Mouse (Mus musculus): ENCODE data around the gene Cfl1. TPM values are rescaled to one million over a fixed set of nuclear protein-coding genes. Genes with fewer than 3 reads are reported as not detected.

Cfl1 gene
- polyA plus RNA-seq, 1 experiment, result 568 TPM

- peak overlapping the region; percentile 97 for H3K4me3 ChIP-seq (replicated peaks; ENCODE audit: extremely low read depth, low read depth, low read length)
- TF ChIP-seq POLR2A (IDR thresholded peaks at IDR 0.05; ENCODE audit: borderline replicate concordance, extremely low read depth, low read depth, low read length) (no peak), CTCF (IDR thresholded peaks at IDR 0.05; ENCODE audit: insufficient read depth, low read length) (no peak)
- peaks cover 3% of the 10 kb centered on the region; the same call in 1 of the 2 replicates for H3K4me1 ChIP-seq (ENCODE audit: control insufficient read depth, insufficient read depth, low read length)
- peak; percentile 6 for DNase-seq
- WGBS, result 52% methylated on average over 8 of the region's 8 CpGs
Observed at GRCm38 (mm10) chr19:5455568-5455967, 34.7 kb upstream of the Cfl1 start.

- peaks cover 3% of the 10 kb centered on the region; the same call in 1 of the 2 replicates for H3K4me1 ChIP-seq (ENCODE audit: control insufficient read depth, insufficient read depth, low read length)
- peak; percentile 49 for DNase-seq
- TF ChIP-seq POLR2A (IDR thresholded peaks at IDR 0.05; ENCODE audit: borderline replicate concordance, extremely low read depth, low read depth, low read length), result peak; percentile 67; the same call in 1 of the 2 replicates
- no peak for TF ChIP-seq CTCF (IDR thresholded peaks at IDR 0.05; ENCODE audit: insufficient read depth, low read length)
- WGBS, result 4% methylated on average over 26 of the region's 26 CpGs
- peak overlapping the region; percentile 97 for H3K4me3 ChIP-seq (replicated peaks; ENCODE audit: extremely low read depth, low read depth, low read length)
Observed at GRCm38 (mm10) chr19:5456241-5456921, 33.9 kb upstream of the Cfl1 start.

- peak; percentile 94 for DNase-seq
- Histone ChIP-seq H3K4me1 (ENCODE audit: control insufficient read depth, insufficient read depth, low read length) (peaks cover 3% of the 10 kb centered on the region; the same call in 1 of the 2 replicates), H3K4me3 (replicated peaks; ENCODE audit: extremely low read depth, low read depth, low read length) (peak overlapping the region; percentile 97)
- under 1% methylated on average over 69 of the region's 70 CpGs for WGBS
- TF ChIP-seq CTCF (IDR thresholded peaks at IDR 0.05; ENCODE audit: insufficient read depth, low read length), result no peak
- peak; percentile 94; the same call in 1 of the 2 replicates for TF ChIP-seq POLR2A (IDR thresholded peaks at IDR 0.05; ENCODE audit: borderline replicate concordance, extremely low read depth, low read depth, low read length)
Observed at GRCm38 (mm10) chr19:5456922-5457745, 33.1 kb upstream of the Cfl1 start.

- TF ChIP-seq CTCF (IDR thresholded peaks at IDR 0.05; ENCODE audit: insufficient read depth, low read length) (no peak), POLR2A (IDR thresholded peaks at IDR 0.05; ENCODE audit: borderline replicate concordance, extremely low read depth, low read depth, low read length) (no peak)
- DNase-seq, result no peak
- Histone ChIP-seq H3K4me1 (ENCODE audit: control insufficient read depth, insufficient read depth, low read length) (peaks cover 3% of the 10 kb centered on the region; the same call in 1 of the 2 replicates), H3K4me3 (replicated peaks; ENCODE audit: extremely low read depth, low read depth, low read length) (peak within 1 kb of the TSS; percentile 97)
- 9% methylated on average over 14 of the region's 14 CpGs for WGBS
Observed at GRCm38 (mm10) chr19:5457746-5458442, 32.4 kb upstream of the Cfl1 start, which contains the start of gene Ccdc85b. TSS of gene Ccdc85b (minus strand) at chr19:5457894.

GRCm38 (mm10) chr19:5459019-5459418 is 31.2 kb upstream of the Cfl1 start:
- 64% methylated on average over 7 of the region's 7 CpGs for WGBS
- no peak for TF ChIP-seq POLR2A (IDR thresholded peaks at IDR 0.05; ENCODE audit: borderline replicate concordance, extremely low read depth, low read depth, low read length)
- TF ChIP-seq CTCF (IDR thresholded peaks at IDR 0.05; ENCODE audit: insufficient read depth, low read length), result no peak
- no peak overlapping the region for H3K4me3 ChIP-seq (replicated peaks; ENCODE audit: extremely low read depth, low read depth, low read length)
- no peak for DNase-seq
- peaks cover 6% of the 10 kb centered on the region for H3K4me1 ChIP-seq (ENCODE audit: control insufficient read depth, insufficient read depth, low read length)

GRCm38 (mm10) chr19:5459896-5460295 is 30.4 kb upstream of the Cfl1 start:
- H3K4me3 ChIP-seq (replicated peaks; ENCODE audit: extremely low read depth, low read depth, low read length), result no peak overlapping the region
- no peak for TF ChIP-seq POLR2A (IDR thresholded peaks at IDR 0.05; ENCODE audit: borderline replicate concordance, extremely low read depth, low read depth, low read length)
- no peak for TF ChIP-seq CTCF (IDR thresholded peaks at IDR 0.05; ENCODE audit: insufficient read depth, low read length)
- WGBS, result 20% methylated on average over 3 of the region's 3 CpGs
- DNase-seq, result no peak
- H3K4me1 ChIP-seq (ENCODE audit: control insufficient read depth, insufficient read depth, low read length), result peaks cover 8% of the 10 kb centered on the region

- TF ChIP-seq CTCF (IDR thresholded peaks at IDR 0.05; ENCODE audit: insufficient read depth, low read length), result no peak
- TF ChIP-seq POLR2A (IDR thresholded peaks at IDR 0.05; ENCODE audit: borderline replicate concordance, extremely low read depth, low read depth, low read length), result peak; percentile 78
- under 1% methylated on average over 32 of the region's 32 CpGs for WGBS
- peak; percentile 89 for DNase-seq
- H3K4me1 ChIP-seq (ENCODE audit: control insufficient read depth, insufficient read depth, low read length), result peaks cover 8% of the 10 kb centered on the region
- peak within 1 kb of the TSS; percentile 96 for H3K4me3 ChIP-seq (replicated peaks; ENCODE audit: extremely low read depth, low read depth, low read length)
Observed at GRCm38 (mm10) chr19:5460465-5460911, 29.8 kb upstream of the Cfl1 start, which contains the start of gene Fibp. TSS of gene Fibp (plus strand) at chr19:5460615.

- DNase-seq, result no peak
- peak overlapping the region; percentile 2 for H3K4me3 ChIP-seq (replicated peaks; ENCODE audit: extremely low read depth, low read depth, low read length)
- no peak for TF ChIP-seq POLR2A (IDR thresholded peaks at IDR 0.05; ENCODE audit: borderline replicate concordance, extremely low read depth, low read depth, low read length)
- TF ChIP-seq CTCF (IDR thresholded peaks at IDR 0.05; ENCODE audit: insufficient read depth, low read length), result no peak
- 83% methylated on average over 6 of the region's 6 CpGs for WGBS
- H3K4me1 ChIP-seq (ENCODE audit: control insufficient read depth, insufficient read depth, low read length), result peaks cover 8% of the 10 kb centered on the region
Observed at GRCm38 (mm10) chr19:5461411-5461810, 28.8 kb upstream of the Cfl1 start.

- TF ChIP-seq POLR2A (IDR thresholded peaks at IDR 0.05; ENCODE audit: borderline replicate concordance, extremely low read depth, low read depth, low read length) (no peak), CTCF (IDR thresholded peaks at IDR 0.05; ENCODE audit: insufficient read depth, low read length) (no peak)
- Histone ChIP-seq H3K4me3 (replicated peaks; ENCODE audit: extremely low read depth, low read depth, low read length) (no peak overlapping the region), H3K4me1 (ENCODE audit: control insufficient read depth, insufficient read depth, low read length) (peaks cover 4% of the 10 kb centered on the region)
- no peak for DNase-seq
- 91% methylated on average over 9 of the region's 9 CpGs for WGBS
Observed at GRCm38 (mm10) chr19:5463212-5463611, 27.0 kb upstream of the Cfl1 start.

Data from lung, adult 2 months (tissue).